Mouse (Mus musculus): ENCODE measurements around the gene Exo1. TPM values are rescaled to one million over a fixed set of nuclear protein-coding genes. Genes with fewer than 3 reads are reported as not detected.

Exo1 gene
- polyA plus RNA-seq (2014; fragmentation: Nextera tagmentation; extraction: Ambion mirVana): 114 and 138 TPM in 2 replicates

GRCm38 (mm10) chr1:175880453-175881296 lies at the start of gene Exo1:
Exo1 (plus strand) TSS chr1:175880581.
- WGBS: under 1% methylated on average over 66 of the region's 66 CpGs

GRCm38 (mm10) chr1:175855515-175855914 lies 24.9 kb upstream of the Exo1 start:
- Histone ChIP-seq H3K27ac (ENCODE audit: low read depth, low read length) (no peak overlapping the region), H3K4me1 (ENCODE audit: control insufficient read depth, insufficient read depth, low read length) (no peaks in the 10 kb centered on the region), H3K4me3 (ENCODE audit: low read depth, low read length) (no peak overlapping the region), H3K27me3 (ENCODE audit: control insufficient read depth, insufficient read depth, low read length) (no peaks in the 10 kb centered on the region), H3K4me2 (no peak overlapping the region), H3K9me3 (ENCODE audit: control insufficient read depth, low read length) (no peaks in the 10 kb centered on the region), H3K36me3 (ENCODE audit: control insufficient read depth, insufficient read depth, low read length) (no peaks in the 10 kb centered on the region), H3K9ac (ENCODE audit: low read length) (no peak overlapping the region)
- 88% methylated on average over 1 of the region's 1 CpGs for WGBS
- DNase-seq (ENCODE audit: low spot score, missing footprints) (no peak), ATAC-seq (ENCODE audit: low FRiP score) (peak; percentile 38; the same call in 1 of the 2 replicates)

More at GRCm38 (mm10) chr1:175880453-175881296, at the start of gene Exo1:
- peak within 1 kb of the TSS; percentile 79 for H3K4me3 ChIP-seq (ENCODE audit: low read depth, low read length)
- H3K27ac ChIP-seq (ENCODE audit: low read depth, low read length): peak within 1 kb of the TSS; percentile 67; the same call in 1 of the 2 replicates
- peak within 1 kb of the TSS; percentile 79 for H3K9ac ChIP-seq (ENCODE audit: low read length)
- H3K36me3 ChIP-seq (ENCODE audit: control insufficient read depth, insufficient read depth, low read length): peaks cover 3% of the 10 kb centered on the region; the same call in 1 of the 2 replicates
- no peaks in the 10 kb centered on the region for H3K27me3 ChIP-seq (ENCODE audit: control insufficient read depth, insufficient read depth, low read length)
- DNase-seq (ENCODE audit: low spot score, missing footprints) (peak; percentile 99), ATAC-seq (ENCODE audit: low FRiP score) (peak; percentile 98)
- H3K9me3 ChIP-seq (ENCODE audit: control insufficient read depth, low read length): no peaks in the 10 kb centered on the region
- peaks cover 4% of the 10 kb centered on the region; the same call in 1 of the 2 replicates for H3K4me1 ChIP-seq (ENCODE audit: control insufficient read depth, insufficient read depth, low read length)
- H3K4me2 ChIP-seq: peak within 1 kb of the TSS; percentile 70

- DNase-seq (ENCODE audit: low spot score, missing footprints) (peak; percentile 84), ATAC-seq (ENCODE audit: low FRiP score) (peak; percentile 73)
- Histone ChIP-seq H3K4me3 (ENCODE audit: low read depth, low read length) (no peak overlapping the region), H3K9ac (ENCODE audit: low read length) (no peak overlapping the region), H3K36me3 (ENCODE audit: control insufficient read depth, insufficient read depth, low read length) (no peaks in the 10 kb centered on the region), H3K9me3 (ENCODE audit: control insufficient read depth, low read length) (no peaks in the 10 kb centered on the region), H3K4me1 (ENCODE audit: control insufficient read depth, insufficient read depth, low read length) (no peaks in the 10 kb centered on the region), H3K27ac (ENCODE audit: low read depth, low read length) (no peak overlapping the region), H3K4me2 (no peak overlapping the region), H3K27me3 (ENCODE audit: control insufficient read depth, insufficient read depth, low read length) (no peaks in the 10 kb centered on the region)
- 24% methylated on average over 1 of the region's 1 CpGs for WGBS
Measured at GRCm38 (mm10) chr1:175867050-175867449, 13.3 kb upstream of the Exo1 start.

GRCm38 (mm10) chr1:175867558-175867957 lies 12.8 kb upstream of the Exo1 start:
- no peak overlapping the region for H3K4me3 ChIP-seq (ENCODE audit: low read depth, low read length)
- H3K36me3 ChIP-seq (ENCODE audit: control insufficient read depth, insufficient read depth, low read length): no peaks in the 10 kb centered on the region
- ATAC-seq (ENCODE audit: low FRiP score) (peak; percentile 45; the same call in 1 of the 2 replicates), DNase-seq (ENCODE audit: low spot score, missing footprints) (peak; percentile 82)
- H3K27me3 ChIP-seq (ENCODE audit: control insufficient read depth, insufficient read depth, low read length): no peaks in the 10 kb centered on the region
- no peak overlapping the region for H3K27ac ChIP-seq (ENCODE audit: low read depth, low read length)
- H3K9ac ChIP-seq (ENCODE audit: low read length): no peak overlapping the region
- H3K4me2 ChIP-seq: no peak overlapping the region
- 33% methylated on average over 5 of the region's 5 CpGs for WGBS
- no peaks in the 10 kb centered on the region for H3K9me3 ChIP-seq (ENCODE audit: control insufficient read depth, low read length)
- no peaks in the 10 kb centered on the region for H3K4me1 ChIP-seq (ENCODE audit: control insufficient read depth, insufficient read depth, low read length)

DNA sequence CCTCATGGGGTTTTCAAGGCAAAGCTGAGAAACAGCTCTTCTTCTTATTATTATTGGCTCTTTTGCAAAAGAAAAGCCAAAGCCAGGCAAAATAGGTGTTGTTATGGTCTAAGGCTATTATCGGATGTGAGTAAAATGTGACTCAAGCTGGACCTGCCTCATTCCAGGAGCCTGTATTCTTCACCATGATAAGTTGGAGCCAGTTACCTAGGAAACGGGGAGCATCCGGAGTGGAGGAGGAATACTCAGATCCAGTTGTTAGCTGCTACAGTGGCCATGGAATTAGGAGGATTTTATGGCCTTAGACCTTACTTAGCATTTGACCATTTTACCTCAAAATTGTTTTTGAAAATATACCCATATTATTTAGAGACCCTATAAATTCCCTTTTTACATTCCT lies 9.7 kb upstream of the Exo1 start:
- H3K4me1 ChIP-seq (ENCODE audit: control insufficient read depth, insufficient read depth, low read length): no peaks in the 10 kb centered on the region
- H3K36me3 ChIP-seq (ENCODE audit: control insufficient read depth, insufficient read depth, low read length): no peaks in the 10 kb centered on the region
- peak; percentile 81 for DNase-seq (ENCODE audit: low spot score, missing footprints)
- H3K27ac ChIP-seq (ENCODE audit: low read depth, low read length): no peak overlapping the region
- H3K27me3 ChIP-seq (ENCODE audit: control insufficient read depth, insufficient read depth, low read length): no peaks in the 10 kb centered on the region
- H3K9me3 ChIP-seq (ENCODE audit: control insufficient read depth, low read length): no peaks in the 10 kb centered on the region
- 57% methylated on average over 3 of the region's 3 CpGs for WGBS
- no peak overlapping the region for H3K4me2 ChIP-seq
- H3K9ac ChIP-seq (ENCODE audit: low read length): no peak overlapping the region
- ATAC-seq (ENCODE audit: low FRiP score): no peak
- H3K4me3 ChIP-seq (ENCODE audit: low read depth, low read length): no peak overlapping the region

DNA sequence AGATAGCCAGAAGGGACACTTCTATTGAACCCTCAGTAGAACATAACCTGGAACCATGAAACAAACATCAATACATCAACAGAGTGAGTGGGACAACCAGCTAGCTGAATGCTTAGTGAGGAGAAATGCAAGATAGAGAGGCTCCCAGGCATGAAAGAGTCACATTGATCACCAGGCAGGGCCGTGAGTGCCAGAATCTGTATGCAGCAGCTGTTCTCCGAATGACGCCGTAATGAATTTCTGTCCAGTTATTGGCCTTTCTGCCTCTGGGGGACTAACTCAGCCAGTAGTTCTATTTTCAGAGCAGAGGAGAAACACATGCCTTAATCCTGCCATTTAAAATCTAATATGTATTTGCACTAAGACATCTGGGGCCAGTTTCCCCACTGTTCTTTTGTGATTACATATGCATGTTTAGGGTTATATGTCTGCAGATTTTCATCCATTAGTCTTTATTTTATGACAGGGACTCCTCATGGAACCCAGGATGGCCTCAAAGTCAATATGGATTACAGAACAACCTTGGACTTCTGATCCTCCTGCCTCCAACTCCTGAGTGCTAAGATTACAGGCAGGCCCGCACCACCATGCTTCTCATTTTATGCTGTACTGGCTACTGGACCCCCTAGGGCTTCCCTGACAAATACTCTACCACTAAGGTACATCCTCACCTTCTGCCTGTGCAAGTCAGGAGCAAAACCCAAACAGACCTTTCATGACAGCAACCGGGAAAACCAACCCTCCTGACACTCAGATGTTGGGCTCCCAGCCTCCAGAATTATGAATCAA lies 8.2 kb upstream of the Exo1 start:
- Histone ChIP-seq H3K27ac (ENCODE audit: low read depth, low read length) (peak overlapping the region; percentile 14; the same call in 1 of the 2 replicates), H3K9ac (ENCODE audit: low read length) (no peak overlapping the region), H3K4me3 (ENCODE audit: low read depth, low read length) (no peak overlapping the region), H3K9me3 (ENCODE audit: control insufficient read depth, low read length) (no peaks in the 10 kb centered on the region), H3K4me1 (ENCODE audit: control insufficient read depth, insufficient read depth, low read length) (no peaks in the 10 kb centered on the region), H3K4me2 (no peak overlapping the region), H3K27me3 (ENCODE audit: control insufficient read depth, insufficient read depth, low read length) (no peaks in the 10 kb centered on the region), H3K36me3 (ENCODE audit: control insufficient read depth, insufficient read depth, low read length) (no peaks in the 10 kb centered on the region)
- 88% methylated on average over 6 of the region's 6 CpGs for WGBS
- ATAC-seq (ENCODE audit: low FRiP score) (peak; percentile 57; the same call in 1 of the 2 replicates), DNase-seq (ENCODE audit: low spot score, missing footprints) (peak; percentile 62)

DNA sequence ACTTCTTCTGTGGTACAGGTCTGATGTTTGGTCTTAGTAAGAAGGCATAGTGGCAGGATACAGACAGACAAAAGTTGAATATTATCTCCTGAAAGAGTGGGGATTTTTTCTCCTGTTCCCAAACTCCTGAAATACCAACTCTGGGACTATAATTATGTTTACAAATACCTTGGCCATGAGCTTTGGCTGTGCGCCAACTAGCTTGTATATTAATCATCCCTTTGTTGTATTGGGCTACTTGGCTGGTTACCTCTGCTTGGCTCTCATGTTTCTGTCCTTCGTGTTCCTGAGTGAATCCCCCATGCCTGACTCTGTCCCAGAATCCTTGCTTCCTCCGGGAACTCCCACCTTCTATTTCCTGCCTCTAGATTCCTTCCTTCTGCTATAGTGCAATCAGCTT lies 3.0 kb downstream of the Exo1 start:
- H3K9me3 ChIP-seq (ENCODE audit: control insufficient read depth, low read length): no peaks in the 10 kb centered on the region
- peaks cover 4% of the 10 kb centered on the region; the same call in 1 of the 2 replicates for H3K4me1 ChIP-seq (ENCODE audit: control insufficient read depth, insufficient read depth, low read length)
- 93% methylated on average over 3 of the region's 3 CpGs for WGBS
- H3K36me3 ChIP-seq (ENCODE audit: control insufficient read depth, insufficient read depth, low read length): peaks cover 6% of the 10 kb centered on the region
- H3K4me3 ChIP-seq (ENCODE audit: low read depth, low read length): no peak overlapping the region
- no peak overlapping the region for H3K4me2 ChIP-seq
- no peaks in the 10 kb centered on the region for H3K27me3 ChIP-seq (ENCODE audit: control insufficient read depth, insufficient read depth, low read length)
- no peak overlapping the region for H3K27ac ChIP-seq (ENCODE audit: low read depth, low read length)
- DNase-seq (ENCODE audit: low spot score, missing footprints) (no peak), ATAC-seq (ENCODE audit: low FRiP score) (no peak)
- no peak overlapping the region for H3K9ac ChIP-seq (ENCODE audit: low read length)

GRCm38 (mm10) chr1:175893263-175893662 lies 12.9 kb downstream of the Exo1 start:
- H3K27ac ChIP-seq (ENCODE audit: low read depth, low read length): no peak overlapping the region
- no peak overlapping the region for H3K9ac ChIP-seq (ENCODE audit: low read length)
- H3K4me3 ChIP-seq (ENCODE audit: low read depth, low read length): no peak overlapping the region
- WGBS: 92% methylated on average over 6 of the region's 6 CpGs
- no peaks in the 10 kb centered on the region for H3K27me3 ChIP-seq (ENCODE audit: control insufficient read depth, insufficient read depth, low read length)
- H3K36me3 ChIP-seq (ENCODE audit: control insufficient read depth, insufficient read depth, low read length): peaks cover 8% of the 10 kb centered on the region
- DNase-seq (ENCODE audit: low spot score, missing footprints) (no peak), ATAC-seq (ENCODE audit: low FRiP score) (no peak)
- H3K4me1 ChIP-seq (ENCODE audit: control insufficient read depth, insufficient read depth, low read length): no peaks in the 10 kb centered on the region
- no peak overlapping the region for H3K4me2 ChIP-seq
- no peaks in the 10 kb centered on the region for H3K9me3 ChIP-seq (ENCODE audit: control insufficient read depth, low read length)

DNA sequence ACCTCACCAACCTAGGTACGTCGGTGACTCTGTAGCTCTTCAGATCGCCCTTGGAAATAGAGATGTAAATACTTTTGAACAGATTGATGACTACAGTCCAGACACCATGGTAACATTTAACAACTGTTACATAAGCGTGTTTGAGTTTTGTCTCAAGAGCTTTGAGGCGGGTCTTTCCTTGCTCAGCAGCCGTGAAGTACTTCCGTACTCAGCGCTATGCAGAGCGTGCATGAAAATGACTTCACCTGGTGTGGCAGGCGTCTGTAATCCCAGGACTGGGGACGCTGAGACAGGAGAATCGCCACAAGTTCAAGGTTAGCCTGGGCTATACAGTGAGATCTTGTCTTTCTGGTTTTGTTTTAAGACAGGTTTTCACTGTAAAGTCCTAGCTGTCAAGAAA lies 13.3 kb downstream of the Exo1 start:
- Histone ChIP-seq H3K36me3 (ENCODE audit: control insufficient read depth, insufficient read depth, low read length) (peaks cover 6% of the 10 kb centered on the region; the same call in 1 of the 2 replicates), H3K4me1 (ENCODE audit: control insufficient read depth, insufficient read depth, low read length) (no peaks in the 10 kb centered on the region), H3K9ac (ENCODE audit: low read length) (no peak overlapping the region), H3K4me2 (no peak overlapping the region), H3K4me3 (ENCODE audit: low read depth, low read length) (no peak overlapping the region), H3K9me3 (ENCODE audit: control insufficient read depth, low read length) (no peaks in the 10 kb centered on the region), H3K27me3 (ENCODE audit: control insufficient read depth, insufficient read depth, low read length) (no peaks in the 10 kb centered on the region), H3K27ac (ENCODE audit: low read depth, low read length) (no peak overlapping the region)
- no peak for DNase-seq (ENCODE audit: low spot score, missing footprints)
- 91% methylated on average over 12 of the region's 12 CpGs for WGBS
- no peak for ATAC-seq (ENCODE audit: low FRiP score)

All from midbrain, embryonic 11.5 days (tissue).